Mouse (Mus musculus) spleen, postnatal 10 days (tissue): ENCODE results near the gene AA986860.

Experiments used
- DNase-seq, 2 experiments: peaks; one replicate each; pipeline ENCODE4 v3.0.0; 2021 to 2022; ENCODE audit warnings: low spot score in 2 of 2

Gene AA986860

GRCm38 (mm10) chr1:130731741-130732337 is at the start of gene AA986860:
TSS of gene AA986860 (plus strand) at chr1:130731976.
- DNase-seq = no peak

- no peak for DNase-seq
Observed at GRCm38 (mm10) chr1:130683905-130684304, 47.9 kb upstream of the AA986860 start.

GRCm38 (mm10) chr1:130698601-130699000 is 33.2 kb upstream of the AA986860 start:
- no peak for DNase-seq

GRCm38 (mm10) chr1:130699937-130700633 is 31.7 kb upstream of the AA986860 start:
- DNase-seq = no peak

- DNase-seq = no peak
Observed at GRCm38 (mm10) chr1:130701976-130702375, 29.8 kb upstream of the AA986860 start.

- DNase-seq = no peak
Observed at GRCm38 (mm10) chr1:130703613-130704012, 28.2 kb upstream of the AA986860 start.

- no peak for DNase-seq
Observed at GRCm38 (mm10) chr1:130710283-130711080, 21.3 kb upstream of the AA986860 start.

GRCm38 (mm10) chr1:130714046-130714445 is 17.7 kb upstream of the AA986860 start:
- no peak for DNase-seq

GRCm38 (mm10) chr1:130715561-130716217 is 16.1 kb upstream of the AA986860 start, which contains the start of gene Gm29427:
TSS of gene Gm29427 (minus strand) at chr1:130715799.
- peak; percentile 95 to 98 for DNase-seq

- no peak for DNase-seq
Observed at GRCm38 (mm10) chr1:130716218-130716512, 15.6 kb upstream of the AA986860 start.

GRCm38 (mm10) chr1:130716513-130717290 is 15.1 kb upstream of the AA986860 start:
- DNase-seq = peak in 1 of 2 experiments; percentile 56

- DNase-seq = peak; percentile 93 to 95
Observed at GRCm38 (mm10) chr1:130717291-130717871, 14.4 kb upstream of the AA986860 start, which contains the start of gene Yod1. TSS of gene Yod1 (plus strand) at chr1:130717327.

- DNase-seq = no peak
Observed at GRCm38 (mm10) chr1:130724206-130724605, 7.6 kb upstream of the AA986860 start.

- no peak for DNase-seq
Observed at GRCm38 (mm10) chr1:130726396-130726795, 5.4 kb upstream of the AA986860 start.

GRCm38 (mm10) chr1:130728070-130728469 is 3.7 kb upstream of the AA986860 start:
- DNase-seq = no peak

- DNase-seq = no peak
Observed at GRCm38 (mm10) chr1:130728708-130729107, 3.1 kb upstream of the AA986860 start.

- DNase-seq = no peak
Observed at GRCm38 (mm10) chr1:130729153-130729552, 2.6 kb upstream of the AA986860 start, which contains the start of gene Pfkfb2. TSS of gene Pfkfb2 (minus strand) at chr1:130729253.

- no peak for DNase-seq
Observed at GRCm38 (mm10) chr1:130732706-130733658, 1.2 kb downstream of the AA986860 start.

- DNase-seq = no peak
Observed at GRCm38 (mm10) chr1:130733671-130734070, 1.9 kb downstream of the AA986860 start.

GRCm38 (mm10) chr1:130734452-130734851 is 2.7 kb downstream of the AA986860 start:
- DNase-seq = no peak
